Mouse (Mus musculus) myocyte (in vitro differentiated cells): Measurements from ENCODE around the gene Msx3.

Source experiments
- CEBPB ChIP-seq: IDR thresholded peaks from 2 replicates; pipeline ENCODE4 v1.6.1; 2011; ENCODE audit warnings: mild to moderate bottlenecking, moderate library complexity; ENCODE audit not compliant: poor library complexity, insufficient read depth, severe bottlenecking
- E2F4 ChIP-seq: IDR thresholded peaks from one replicate; pipeline ENCODE4 v1.6.1; 2011; ENCODE audit warnings: mild to moderate bottlenecking, control low read depth, moderate library complexity; ENCODE audit not compliant: insufficient read depth
- MAX ChIP-seq: IDR thresholded peaks from one replicate; pipeline ENCODE4 v1.6.1; 2011; ENCODE audit warnings: low read depth, mild to moderate bottlenecking, control low read depth
- MYOG ChIP-seq, 3 experiments: IDR thresholded peaks; one replicate each; pipeline ENCODE4 v1.6.1; 2011; ENCODE audit warnings: control low read depth in 2 of 3, low read depth in 2 of 3, mild to moderate bottlenecking in 2 of 3; ENCODE audit not compliant: insufficient read length in 2 of 3, control insufficient read depth in 1 of 3, insufficient read depth in 1 of 3
- POLR2A ChIP-seq: IDR thresholded peaks from one replicate; pipeline ENCODE4 v1.6.1; 2011; ENCODE audit warnings: low read depth, mild to moderate bottlenecking, control low read depth, moderate library complexity; ENCODE audit not compliant: insufficient read length
- POLR2AphosphoS2 ChIP-seq: IDR thresholded peaks from one replicate; pipeline ENCODE4 v1.6.1; 2011; ENCODE audit warnings: low read depth, control low read depth; ENCODE audit not compliant: insufficient read length
- REST ChIP-seq: IDR thresholded peaks from one replicate; pipeline ENCODE4 v1.6.1; 2011; ENCODE audit warnings: mild to moderate bottlenecking, control low read depth, moderate library complexity; ENCODE audit not compliant: insufficient read depth, insufficient read length
- SRF ChIP-seq: IDR thresholded peaks from one replicate; pipeline ENCODE4 v1.6.1; 2011; ENCODE audit warnings: low read depth; ENCODE audit not compliant: control insufficient read depth, insufficient read length
- TCF12 ChIP-seq: IDR thresholded peaks from one replicate; pipeline ENCODE4 v1.6.1; 2011; ENCODE audit warnings: mild to moderate bottlenecking, control low read depth; ENCODE audit not compliant: poor library complexity, insufficient read depth, severe bottlenecking
- USF1 ChIP-seq: IDR thresholded peaks from one replicate; pipeline ENCODE4 v1.6.1; 2011; ENCODE audit warnings: low read depth, mild to moderate bottlenecking, control low read depth, moderate library complexity

DNA sequence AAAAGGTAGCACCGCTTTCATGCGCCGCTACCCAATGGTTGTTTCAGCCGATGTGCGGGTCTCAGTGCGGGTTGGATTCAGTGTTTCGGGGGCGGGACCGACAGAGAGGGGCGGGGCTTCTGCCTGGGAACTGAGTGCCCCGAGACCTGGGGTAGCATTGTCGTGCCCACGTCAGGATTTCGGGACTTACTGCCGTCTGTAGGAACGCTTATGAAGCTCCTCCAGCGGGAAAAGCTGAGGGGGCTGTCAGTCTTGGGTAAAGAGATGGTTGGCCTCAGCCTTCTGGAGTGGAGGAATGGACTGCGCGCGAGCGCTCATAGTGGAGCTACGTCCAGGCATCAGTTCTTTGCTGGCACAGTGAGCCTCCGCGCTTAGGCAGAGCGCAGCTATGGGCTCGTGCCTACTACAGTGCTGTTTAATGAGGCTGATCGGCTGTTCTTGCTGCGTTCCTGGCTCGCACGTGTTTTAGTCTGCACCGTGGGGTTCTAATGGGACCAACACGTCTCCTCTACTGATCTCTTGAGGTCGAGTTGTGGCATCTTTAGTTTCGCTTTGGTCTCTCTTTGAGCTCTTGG lies 313 bp upstream of the Msx3 start:
- TF ChIP-seq POLR2A: no peak
- TF ChIP-seq TCF12: no peak
- TF ChIP-seq MAX: no peak
- no peak for TF ChIP-seq USF1
- TF ChIP-seq SRF: no peak
- no peak for TF ChIP-seq E2F4
- TF ChIP-seq MYOG (IDR thresholded peaks at IDR 0.05; ENCODE audit: control insufficient read depth in 1 of 3, insufficient read depth in 1 of 3, insufficient read length in 2 of 3, low read depth in 2 of 3): no peak
- no peak for TF ChIP-seq POLR2AphosphoS2
- TF ChIP-seq REST: no peak
- no peak for TF ChIP-seq CEBPB
